21 mouse cellular contexts compared by ENCODE assay signal in the genomic region with DNA sequence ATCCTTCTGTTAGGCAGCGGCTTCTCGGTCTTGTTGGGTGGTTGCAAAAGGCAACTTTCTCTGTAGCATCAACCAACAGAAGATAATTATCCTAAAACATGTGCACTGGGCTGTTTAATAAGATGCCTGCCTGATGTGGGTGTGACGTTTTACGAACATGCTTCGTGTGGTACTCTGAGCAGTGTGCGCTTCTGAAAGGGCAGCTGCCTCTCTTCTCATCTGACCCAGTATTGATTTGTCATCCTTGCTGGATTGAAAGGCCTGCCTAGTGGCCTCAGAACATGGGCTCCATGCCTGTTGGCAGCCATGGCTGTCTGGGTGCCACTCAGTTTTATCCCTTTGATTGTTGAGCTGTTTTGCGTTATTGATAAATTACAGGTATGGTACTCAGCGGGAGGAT.
DNase-seq lines count a peak whose midpoint lies in the region; ATAC-seq lines count a peak whose summit lies in the region.
"Had no signal": no experiment of that assay in that cellular context is flagged by ENCODE, and none has a peak within 500 bp of the region (broad histone marks: within the 10 kb centered on the region; RNA-seq: fewer than 3 reads in every experiment).

No protein-coding gene starts in this region.

- no peaks in the 10 kb centered on the region for H3K36me3 ChIP-seq in forebrain, embryonic 13.5 days (ENCODE audit: poor library complexity, severe bottlenecking)
- no peaks in the 10 kb centered on the region for H3K36me3 ChIP-seq in forebrain, embryonic 10.5 days (replicated peaks)
- no peaks in the 10 kb centered on the region for H3K36me3 ChIP-seq in hindbrain, embryonic 14.5 days (replicated peaks; ENCODE audit: control insufficient read depth, insufficient read depth)
- no peaks in the 10 kb centered on the region for H3K36me3 ChIP-seq in hindbrain, embryonic 13.5 days
- no peaks in the 10 kb centered on the region for H3K36me3 ChIP-seq in midbrain, embryonic 12.5 days
- H3K36me3 ChIP-seq in midbrain, embryonic 16.5 days (ENCODE audit: control insufficient read depth, insufficient read depth, low read length), result no peaks in the 10 kb centered on the region
- H3K36me3 ChIP-seq: hindbrain, embryonic 10.5 days; intestine, embryonic 15.5 days had no signal

- no peaks in the 10 kb centered on the region for H3K9me3 ChIP-seq in forebrain, embryonic 13.5 days (replicated peaks)
- H3K9me3 ChIP-seq in forebrain, embryonic 10.5 days, result no peaks in the 10 kb centered on the region
- H3K9me3 ChIP-seq in hindbrain, embryonic 14.5 days (ENCODE audit: control insufficient read depth, low read length), result no peaks in the 10 kb centered on the region
- no peaks in the 10 kb centered on the region for H3K9me3 ChIP-seq in hindbrain, embryonic 13.5 days
- H3K9me3 ChIP-seq in midbrain, embryonic 12.5 days, result no peaks in the 10 kb centered on the region
- H3K9me3 ChIP-seq in midbrain, embryonic 16.5 days (replicated peaks; ENCODE audit: control insufficient read depth, low read length, poor library complexity, severe bottlenecking), result no peaks in the 10 kb centered on the region
- H3K9me3 ChIP-seq: hindbrain, embryonic 10.5 days; intestine, embryonic 15.5 days had no signal

- H3K4me2 ChIP-seq in forebrain, embryonic 13.5 days, result no peak overlapping the region
- H3K4me2 ChIP-seq in hindbrain, embryonic 14.5 days (replicated peaks), result no peak overlapping the region
- H3K4me2 ChIP-seq in hindbrain, embryonic 13.5 days, result no peak overlapping the region
- no peak overlapping the region for H3K4me2 ChIP-seq in midbrain, embryonic 12.5 days (replicated peaks)
- no peak overlapping the region for H3K4me2 ChIP-seq in midbrain, embryonic 16.5 days (ENCODE audit: low read length)
- H3K4me2 ChIP-seq: heart, embryonic 11.5 days; intestine, embryonic 15.5 days had no signal

- no peak for DNase-seq in forebrain, embryonic 10.5 days (ENCODE audit: extremely low spot score, low spot score)
- no peak for DNase-seq in hindbrain, embryonic 14.5 days (ENCODE audit: low spot score)
- peak; percentile 37 for DNase-seq in retina, embryonic 14.5 days (ENCODE audit: low spot score)
- no peak for DNase-seq in cerebellum, postnatal 14 days
- DNase-seq: adrenal gland, adult 8-10 months; adrenal gland, postnatal 25 days; cerebellum, adult 11-12 months; cerebellum, adult 8-10 months; cerebellum, postnatal 10 days; forebrain, postnatal 0 days; gastrocnemius, adult 2 months; gastrocnemius, postnatal 14 days; heart, adult 11 months had no signal

- ATAC-seq in forebrain, embryonic 13.5 days, result 0 out of 2 replicates have a peak, but pooled peaks have one; percentile 25
- peak; percentile 21; the same call in 1 of the 2 replicates for ATAC-seq in hindbrain, embryonic 14.5 days (ENCODE audit: low FRiP score)
- no peak for ATAC-seq in hindbrain, embryonic 13.5 days (ENCODE audit: low FRiP score)
- ATAC-seq in midbrain, embryonic 12.5 days (ENCODE audit: low FRiP score, low read depth), result 0 out of 2 replicates have a peak, but pooled peaks have one; percentile 7
- ATAC-seq in midbrain, embryonic 16.5 days, result no peak; the same call in 1 of the 2 replicates
- ATAC-seq: activated CD4-positive, CD25-positive, alpha-beta regulatory T cell, adult 4 months; forebrain, postnatal 0 days; intestine, embryonic 15.5 days had no signal

- WGBS in forebrain, embryonic 13.5 days, result 66% methylated on average over 8 of the region's 8 CpGs
- 82% methylated on average over 8 of the region's 8 CpGs for WGBS in forebrain, embryonic 10.5 days
- WGBS in hindbrain, embryonic 14.5 days, result 61% methylated on average over 8 of the region's 8 CpGs
- WGBS in hindbrain, embryonic 13.5 days, result 56% methylated on average over 8 of the region's 8 CpGs
- 80% methylated on average over 8 of the region's 8 CpGs for WGBS in midbrain, embryonic 12.5 days
- 79% methylated on average over 8 of the region's 8 CpGs for WGBS in midbrain, embryonic 16.5 days

- peaks cover 21% of the 10 kb centered on the region for H3K4me1 ChIP-seq in forebrain, embryonic 13.5 days
- H3K4me1 ChIP-seq in forebrain, embryonic 10.5 days, result peaks cover 31% of the 10 kb centered on the region
- peaks cover 13% of the 10 kb centered on the region; the same call in 1 of the 2 replicates for H3K4me1 ChIP-seq in hindbrain, embryonic 14.5 days (replicated peaks; ENCODE audit: control insufficient read depth, insufficient read depth, low read length)
- H3K4me1 ChIP-seq in hindbrain, embryonic 13.5 days (replicated peaks), result peaks cover 10% of the 10 kb centered on the region
- peaks cover 17% of the 10 kb centered on the region for H3K4me1 ChIP-seq in midbrain, embryonic 12.5 days
- H3K4me1 ChIP-seq in midbrain, embryonic 16.5 days (ENCODE audit: control insufficient read depth, insufficient read depth, low read length), result peaks cover 11% of the 10 kb centered on the region
- H3K4me1 ChIP-seq: intestine, embryonic 15.5 days had no signal

- no peak overlapping the region for H3K27ac ChIP-seq in forebrain, embryonic 13.5 days
- no peak overlapping the region for H3K27ac ChIP-seq in forebrain, embryonic 10.5 days
- H3K27ac ChIP-seq in hindbrain, embryonic 14.5 days, result no peak overlapping the region
- H3K27ac ChIP-seq in hindbrain, embryonic 13.5 days, result no peak overlapping the region
- H3K27ac ChIP-seq in midbrain, embryonic 12.5 days (replicated peaks), result no peak overlapping the region
- no peak overlapping the region for H3K27ac ChIP-seq in midbrain, embryonic 16.5 days (ENCODE audit: low read length)
- H3K27ac ChIP-seq: gastrocnemius, adult 2 months; hindbrain, embryonic 10.5 days; intestine, embryonic 15.5 days had no signal

- peaks cover 70% of the 10 kb centered on the region for H3K27me3 ChIP-seq in forebrain, embryonic 13.5 days
- H3K27me3 ChIP-seq in forebrain, embryonic 10.5 days (ENCODE audit: poor library complexity, severe bottlenecking), result peaks cover 83% of the 10 kb centered on the region
- H3K27me3 ChIP-seq in hindbrain, embryonic 14.5 days (ENCODE audit: control insufficient read depth, insufficient read depth, low read length), result no peaks in the 10 kb centered on the region
- H3K27me3 ChIP-seq in hindbrain, embryonic 13.5 days, result no peaks in the 10 kb centered on the region
- H3K27me3 ChIP-seq in midbrain, embryonic 12.5 days, result no peaks in the 10 kb centered on the region
- no peaks in the 10 kb centered on the region for H3K27me3 ChIP-seq in midbrain, embryonic 16.5 days (ENCODE audit: control insufficient read depth, insufficient read depth, low read depth, low read length)
- H3K27me3 ChIP-seq: intestine, embryonic 15.5 days had no signal

- no peak overlapping the region for H3K9ac ChIP-seq in forebrain, embryonic 13.5 days
- no peak overlapping the region for H3K9ac ChIP-seq in hindbrain, embryonic 14.5 days
- no peak overlapping the region for H3K9ac ChIP-seq in hindbrain, embryonic 13.5 days
- H3K9ac ChIP-seq in midbrain, embryonic 12.5 days (replicated peaks), result no peak overlapping the region
- H3K9ac ChIP-seq in midbrain, embryonic 16.5 days (ENCODE audit: low read depth, low read length), result no peak overlapping the region
- H3K9ac ChIP-seq: forebrain, postnatal 0 days; intestine, embryonic 15.5 days had no signal

- no peak overlapping the region for H3K4me3 ChIP-seq in forebrain, embryonic 13.5 days
- H3K4me3 ChIP-seq in forebrain, embryonic 10.5 days, result no peak overlapping the region
- H3K4me3 ChIP-seq in hindbrain, embryonic 14.5 days (replicated peaks; ENCODE audit: low read length), result no peak overlapping the region
- no peak overlapping the region for H3K4me3 ChIP-seq in hindbrain, embryonic 13.5 days
- H3K4me3 ChIP-seq in midbrain, embryonic 12.5 days, result no peak overlapping the region
- no peak overlapping the region for H3K4me3 ChIP-seq in midbrain, embryonic 16.5 days (ENCODE audit: low read depth, low read length)
- H3K4me3 ChIP-seq: gastrocnemius, adult 2 months; hindbrain, embryonic 10.5 days; intestine, embryonic 15.5 days had no signal

Comparison
In these comparisons a context has a peak if more than half of its experiments do, and no peak if none do; other contexts are left out.
1. ATAC-seq: peak in forebrain, embryonic 13.5 days (single experiment), hindbrain, embryonic 14.5 days (single experiment) and midbrain, embryonic 12.5 days (single experiment); none in hindbrain, embryonic 13.5 days (single experiment) and midbrain, embryonic 16.5 days (single experiment).